Mouse (Mus musculus) ES-Bruce4 (cell line): ENCODE measurements around the gene Tmx2. TPM values are rescaled to one million over a fixed set of nuclear protein-coding genes. Genes with fewer than 3 reads are reported as not detected.

Experiments
- H3K27ac ChIP-seq: 2 replicates; pipeline ENCODE4 v1.5.1; 2012; ENCODE audit warnings: low read length, inconsistent platforms; ENCODE audit not compliant: insufficient read depth
- H3K27me3 ChIP-seq: 2 replicates; pipeline ENCODE4 v1.6.1; 2012; ENCODE audit warnings: mild to moderate bottlenecking, low read length, inconsistent platforms; ENCODE audit not compliant: control insufficient read depth, poor library complexity, insufficient read depth, severe bottlenecking
- H3K36me3 ChIP-seq: 2 replicates; pipeline ENCODE4 v1.6.1; 2012; ENCODE audit warnings: inconsistent platforms, mild to moderate bottlenecking, low read length, moderate library complexity; ENCODE audit not compliant: control insufficient read depth, poor library complexity, insufficient read depth, severe bottlenecking
- H3K4me1 ChIP-seq: one replicate; pipeline ENCODE4 v1.8.1; 2011; ENCODE audit warnings: low read length; ENCODE audit not compliant: control insufficient read depth, insufficient read depth
- H3K4me3 ChIP-seq: 2 replicates; pipeline ENCODE4 v1.5.1; 2011; ENCODE audit warnings: low read depth, mild to moderate bottlenecking, low read length
- H3K9ac ChIP-seq: 2 replicates; pipeline ENCODE4 v1.6.1; 2012; ENCODE audit warnings: low read depth, mild to moderate bottlenecking, inconsistent platforms; ENCODE audit not compliant: poor library complexity, severe bottlenecking
- H3K9me3 ChIP-seq: replicated peaks from 2 replicates; pipeline ENCODE4 v1.6.1; 2012; ENCODE audit warnings: mild to moderate bottlenecking, low read length, inconsistent platforms; ENCODE audit not compliant: control insufficient read depth, poor library complexity, insufficient read depth, severe bottlenecking
- CTCF ChIP-seq: IDR thresholded peaks from one replicate; pipeline ENCODE4 v1.8.1; 2011; ENCODE audit warnings: low read depth, low read length
- EP300 ChIP-seq: IDR thresholded peaks from 2 replicates; pipeline ENCODE4 v1.6.1; 2011; ENCODE audit warnings: low read depth, low read length; ENCODE audit not compliant: insufficient read depth
- POLR2A ChIP-seq: IDR thresholded peaks from one replicate; pipeline ENCODE4 v1.8.1; 2011; ENCODE audit warnings: low read length; ENCODE audit not compliant: insufficient read depth
- polyA plus RNA-seq: library from polyadenylated mRNA; stranded (reverse); fragments of >200 nt; gene quantifications from 2 replicates; pipeline ENCODE4 v1.2.4, GENCODE M21; 2011; ENCODE audit warnings: low read depth; ENCODE audit not compliant: missing spikeins, insufficient read depth, insufficient read length

The Tmx2 gene
- polyA plus RNA-seq, 1 experiment = 63.5 TPM

GRCm38 (mm10) chr2:84638428-84639220, 40.3 kb downstream of the Tmx2 start:
- Histone ChIP-seq H3K9ac (no peak overlapping the region), H3K9me3 (no peaks in the 10 kb centered on the region), H3K27me3 (no peaks in the 10 kb centered on the region), H3K4me1 (peaks cover under 1% of the 10 kb centered on the region), H3K36me3 (no peaks in the 10 kb centered on the region; the same call in 1 of the 2 replicates), H3K4me3 (no peak overlapping the region), H3K27ac (no peak overlapping the region)
- TF ChIP-seq EP300 = no peak
- TF ChIP-seq POLR2A = no peak
- TF ChIP-seq CTCF = no peak

- Histone ChIP-seq H3K9me3 (no peaks in the 10 kb centered on the region), H3K9ac (no peak overlapping the region; the same call in 1 of the 2 replicates), H3K36me3 (no peaks in the 10 kb centered on the region; the same call in 1 of the 2 replicates), H3K4me3 (no peak overlapping the region), H3K27me3 (no peaks in the 10 kb centered on the region), H3K27ac (peak overlapping the region; percentile 61), H3K4me1 (peaks cover 2% of the 10 kb centered on the region)
- TF ChIP-seq POLR2A = no peak
- TF ChIP-seq EP300 = no peak
- no peak for TF ChIP-seq CTCF
Measured at GRCm38 (mm10) chr2:84637452-84638165, 41.3 kb downstream of the Tmx2 start.

GRCm38 (mm10) chr2:84636231-84636741, 42.7 kb downstream of the Tmx2 start:
- no peaks in the 10 kb centered on the region for H3K9me3 ChIP-seq
- TF ChIP-seq POLR2A = no peak
- no peak for TF ChIP-seq EP300
- H3K4me1 ChIP-seq = peaks cover 2% of the 10 kb centered on the region
- H3K27me3 ChIP-seq = no peaks in the 10 kb centered on the region
- H3K9ac ChIP-seq = no peak overlapping the region
- H3K36me3 ChIP-seq = no peaks in the 10 kb centered on the region; the same call in 1 of the 2 replicates
- 0 out of 2 replicates have a peak overlapping the region, but pooled peaks have one; percentile 5 for H3K4me3 ChIP-seq
- H3K27ac ChIP-seq = peak overlapping the region; percentile 79

GRCm38 (mm10) chr2:84635611-84636010, 43.3 kb downstream of the Tmx2 start:
- no peaks in the 10 kb centered on the region for H3K9me3 ChIP-seq
- H3K4me1 ChIP-seq = peaks cover 2% of the 10 kb centered on the region
- TF ChIP-seq EP300 (peak; percentile 36; the same call in 1 of the 2 replicates), POLR2A (no peak), CTCF (no peak)
- H3K27ac ChIP-seq = peak overlapping the region; percentile 79
- no peaks in the 10 kb centered on the region; the same call in 1 of the 2 replicates for H3K36me3 ChIP-seq
- H3K4me3 ChIP-seq = no peak overlapping the region
- no peaks in the 10 kb centered on the region for H3K27me3 ChIP-seq
- no peak overlapping the region for H3K9ac ChIP-seq

- no peaks in the 10 kb centered on the region for H3K9me3 ChIP-seq
- H3K4me1 ChIP-seq = peaks cover 2% of the 10 kb centered on the region
- H3K27me3 ChIP-seq = no peaks in the 10 kb centered on the region
- H3K36me3 ChIP-seq = no peaks in the 10 kb centered on the region; the same call in 1 of the 2 replicates
- no peak for TF ChIP-seq CTCF
- TF ChIP-seq EP300 = peak; percentile 70; the same call in 1 of the 2 replicates
- no peak for TF ChIP-seq POLR2A
- peak overlapping the region; percentile 89 for H3K27ac ChIP-seq
- no peak overlapping the region for H3K9ac ChIP-seq
- H3K4me3 ChIP-seq = no peak overlapping the region
Measured at GRCm38 (mm10) chr2:84634934-84635482, 43.9 kb downstream of the Tmx2 start.
